Mouse (Mus musculus): Measurements from ENCODE around the gene Ada. TPM values are rescaled to one million over a fixed set of nuclear protein-coding genes. Genes with fewer than 3 reads are reported as not detected.

The Ada gene
- polyA plus RNA-seq (2017; shearing (Covaris generic)), result 10 to 100 TPM; 12.5 to 13.2 TPM

GRCm38 (mm10) chr2:163749647-163750611, at the start of gene Ada:
Ada (minus strand) TSS chr2:163750239.

Other genes with a start within 250 kb of the Ada start
- not detected for gene Hnf4a, start 243.4 kb downstream of the Ada start, polyA plus RNA-seq (2017; shearing (Covaris generic))
- gene Ttpal, start 147.9 kb downstream of the Ada start, polyA plus RNA-seq (2017; shearing (Covaris generic)), result 10 to 100 TPM; 38.6 to 57.7 TPM
- 1,000 to 10,000 TPM in 1 of 2 experiments, 100 to 1,000 TPM in 1; 598 to 1,017 TPM for gene Serinc3, start 105.1 kb downstream of the Ada start, polyA plus RNA-seq (2017; shearing (Covaris generic))
- 1 to 10 TPM; 7.0 to 7.4 TPM for gene Pkig, start 91.9 kb downstream of the Ada start, polyA plus RNA-seq (2017; shearing (Covaris generic))
- gene Ccn5, start 70.6 kb upstream of the Ada start, polyA plus RNA-seq (2017; shearing (Covaris generic)), result not detected
- gene Kcnk15, start 103.4 kb upstream of the Ada start, polyA plus RNA-seq (2017; shearing (Covaris generic)), result not detected
- gene Rims4, start 168.4 kb upstream of the Ada start, polyA plus RNA-seq (2017; shearing (Covaris generic)), result not detected
- gene Ywhab, start 244.7 kb upstream of the Ada start, polyA plus RNA-seq (2017; shearing (Covaris generic)), result 100 to 1,000 TPM; 188 to 246 TPM